Mouse (Mus musculus): Measurements from ENCODE around the gene Ankzf1. TPM values are rescaled to one million over a fixed set of nuclear protein-coding genes. Genes with fewer than 3 reads are reported as not detected.

Gene Ankzf1
- polyA plus RNA-seq, 1 experiment: 14.3 TPM

GRCm38 (mm10) chr1:75231224-75231623, 39.3 kb downstream of the Ankzf1 start:
- no peak for TF ChIP-seq GATA1 (IDR thresholded peaks at IDR 0.05; ENCODE audit: low read length)

- no peak for TF ChIP-seq GATA1 (IDR thresholded peaks at IDR 0.05; ENCODE audit: low read length)
Measured at GRCm38 (mm10) chr1:75231664-75232152, 39.8 kb downstream of the Ankzf1 start, which contains the start of gene A630095N17Rik. Gene A630095N17Rik (minus strand): TSS chr1:75232102.

GRCm38 (mm10) chr1:75234606-75235005, 42.7 kb downstream of the Ankzf1 start:
- no peak for TF ChIP-seq GATA1 (IDR thresholded peaks at IDR 0.05; ENCODE audit: low read length)

GRCm38 (mm10) chr1:75236117-75237050, 44.4 kb downstream of the Ankzf1 start, which contains the start of gene Dnajb2:
Gene Dnajb2 (plus strand): TSS chr1:75236406.
- TF ChIP-seq GATA1 (IDR thresholded peaks at IDR 0.05; ENCODE audit: low read length): no peak

GRCm38 (mm10) chr1:75239591-75239990, 47.6 kb downstream of the Ankzf1 start:
- no peak for TF ChIP-seq GATA1 (IDR thresholded peaks at IDR 0.05; ENCODE audit: low read length)

- no peak for TF ChIP-seq GATA1 (IDR thresholded peaks at IDR 0.05; ENCODE audit: low read length)
Measured at GRCm38 (mm10) chr1:75243411-75243810, 51.5 kb downstream of the Ankzf1 start.

GRCm38 (mm10) chr1:75244175-75244826, 52.4 kb downstream of the Ankzf1 start:
- no peak for TF ChIP-seq GATA1 (IDR thresholded peaks at IDR 0.05; ENCODE audit: low read length)

- no peak for TF ChIP-seq GATA1 (IDR thresholded peaks at IDR 0.05; ENCODE audit: low read length)
Measured at GRCm38 (mm10) chr1:75244836-75245235, 52.9 kb downstream of the Ankzf1 start.

- no peak for TF ChIP-seq GATA1 (IDR thresholded peaks at IDR 0.05; ENCODE audit: low read length)
Measured at GRCm38 (mm10) chr1:75247071-75247930, 55.4 kb downstream of the Ankzf1 start.

GRCm38 (mm10) chr1:75248041-75248772, 56.3 kb downstream of the Ankzf1 start:
- no peak for TF ChIP-seq GATA1 (IDR thresholded peaks at IDR 0.05; ENCODE audit: low read length)

Other genes starting within 250 kb of the Ankzf1 start
- 0.11 and 0.22 TPM in 2 replicates for gene Ihh, start 240.5 kb upstream of the Ankzf1 start, polyA plus RNA-seq (2012)
- 0.24 and 0.27 TPM in 2 replicates for gene Nhej1, start 67.0 kb upstream of the Ankzf1 start, polyA plus RNA-seq (2012)
- 0.13 TPM in 2 replicates for gene Slc23a3, start 58.3 kb upstream of the Ankzf1 start, polyA plus RNA-seq (2012)
- 92.2 and 100 TPM in 2 replicates for gene Cnppd1, start 49.4 kb upstream of the Ankzf1 start, polyA plus RNA-seq (2012)
- gene Retreg2, start 49.4 kb upstream of the Ankzf1 start, polyA plus RNA-seq (2012): 93.7 and 148 TPM in 2 replicates
- gene Zfand2b, start 23.5 kb upstream of the Ankzf1 start, polyA plus RNA-seq (2012): 21.4 and 28.2 TPM in 2 replicates
- 17.2 and 22.2 TPM in 2 replicates for gene Abcb6, start 11.8 kb upstream of the Ankzf1 start, polyA plus RNA-seq (2012)
- 44.2 and 52.5 TPM in 2 replicates for gene Atg9a, start within 50 bp of the Ankzf1 start, polyA plus RNA-seq (2012)
- gene Glb1l, start 18.7 kb downstream of the Ankzf1 start, polyA plus RNA-seq (2012): 0.45 and 0.86 TPM in 2 replicates
- gene Stk16, start 18.7 kb downstream of the Ankzf1 start, polyA plus RNA-seq (2012): 143 and 217 TPM in 2 replicates
- 26.0 and 85.0 TPM in 2 replicates for gene Tuba4a, start 27.7 kb downstream of the Ankzf1 start, polyA plus RNA-seq (2012)
- gene A630095N17Rik, start 40.0 kb downstream of the Ankzf1 start, polyA plus RNA-seq (2012): not detected in 2 replicates
- 11.3 and 14.7 TPM in 2 replicates for gene Dnajb2, start 44.3 kb downstream of the Ankzf1 start, polyA plus RNA-seq (2012)
- 1.1 and 1.4 TPM in 2 replicates for gene Ptprn, start 72.4 kb downstream of the Ankzf1 start, polyA plus RNA-seq (2012)
- not detected in 2 replicates for gene Resp18, start 86.3 kb downstream of the Ankzf1 start, polyA plus RNA-seq (2012)
- gene Dnpep, start 125.8 kb downstream of the Ankzf1 start, polyA plus RNA-seq (2012): 46.2 and 77.7 TPM in 2 replicates
- 1.4 and 1.6 TPM in 2 replicates for gene Des, start 168.2 kb downstream of the Ankzf1 start, polyA plus RNA-seq (2012)
- 0.09 and 0.33 TPM in 2 replicates for gene Speg, start 183.1 kb downstream of the Ankzf1 start, polyA plus RNA-seq (2012)
- gene Gmppa, start 243.8 kb downstream of the Ankzf1 start, polyA plus RNA-seq (2012): 292 TPM in 2 replicates

Measured in G1E-ER4 (cell line).